In genomic region chr15:77336968-77337341, GRCm38 (mm10) we compare ENCODE assay signal across 8 mouse cellular contexts. TPM values are rescaled to one million over a fixed set of nuclear protein-coding genes. Genes with fewer than 3 reads are reported as not detected.
DNase-seq lines count a peak whose midpoint lies in the region; ATAC-seq and TF ChIP-seq lines count a peak whose summit lies in the region.

No protein-coding gene starts in this region.

- WGBS in lung, embryonic 16.5 days, result 44% methylated on average over 9 of the region's 9 CpGs
- 47% methylated on average over 9 of the region's 9 CpGs for WGBS in lung, adult 2 months
- WGBS in forebrain, embryonic 14.5 days, result 48% methylated on average over 9 of the region's 9 CpGs
- WGBS in limb, embryonic 15.5 days, result 34% methylated on average over 9 of the region's 9 CpGs
- 45% methylated on average over 9 of the region's 9 CpGs for WGBS in stomach, embryonic 15.5 days

- H3K9me3 ChIP-seq in lung, embryonic 16.5 days (ENCODE audit: control insufficient read depth, low read length), result no peaks in the 10 kb centered on the region
- H3K9me3 ChIP-seq in forebrain, embryonic 14.5 days (replicated peaks; ENCODE audit: control insufficient read depth, low read length), result no peaks in the 10 kb centered on the region
- no peaks in the 10 kb centered on the region for H3K9me3 ChIP-seq in limb, embryonic 15.5 days
- no peaks in the 10 kb centered on the region for H3K9me3 ChIP-seq in stomach, embryonic 15.5 days

- no peaks in the 10 kb centered on the region for H3K27me3 ChIP-seq in lung, embryonic 16.5 days (ENCODE audit: control insufficient read depth, insufficient read depth, low read depth, low read length)
- H3K27me3 ChIP-seq in forebrain, embryonic 14.5 days (replicated peaks; ENCODE audit: control insufficient read depth, insufficient read depth, low read length), result no peaks in the 10 kb centered on the region
- no peaks in the 10 kb centered on the region for H3K27me3 ChIP-seq in limb, embryonic 15.5 days
- no peaks in the 10 kb centered on the region for H3K27me3 ChIP-seq in stomach, embryonic 15.5 days (replicated peaks)

- H3K4me3 ChIP-seq in lung, embryonic 16.5 days (ENCODE audit: low read length), result peak overlapping the region; percentile 43
- no peak overlapping the region for H3K4me3 ChIP-seq in lung, adult 2 months (replicated peaks; ENCODE audit: extremely low read depth, low read depth, low read length)
- no peak overlapping the region for H3K4me3 ChIP-seq in forebrain, embryonic 14.5 days (ENCODE audit: low read depth, low read length)
- peak overlapping the region; percentile 26 for H3K4me3 ChIP-seq in limb, embryonic 15.5 days
- peak overlapping the region; percentile 34; the same call in 1 of the 2 replicates for H3K4me3 ChIP-seq in stomach, embryonic 15.5 days (replicated peaks)

- no peak for DNase-seq in lung, adult 2 months
- no peak for DNase-seq in forebrain, embryonic 14.5 days (ENCODE audit: low spot score)
- DNase-seq in left cerebral cortex, adult 9 months (ENCODE audit: low spot score in 2 of 2), result no peak
- no peak for DNase-seq in yolk sac, embryonic 10.5 days (ENCODE audit: low spot score)

- H3K9ac ChIP-seq in lung, embryonic 16.5 days (ENCODE audit: low read length), result peak overlapping the region; percentile 57
- H3K9ac ChIP-seq in forebrain, embryonic 14.5 days (ENCODE audit: low read length), result peak overlapping the region; percentile 43
- H3K9ac ChIP-seq in limb, embryonic 15.5 days, result no peak overlapping the region
- H3K9ac ChIP-seq in stomach, embryonic 15.5 days, result no peak overlapping the region

- TF ChIP-seq CTCF in lung, adult 2 months (IDR thresholded peaks at IDR 0.05; ENCODE audit: insufficient read depth, low read length), result no peak

- H3K36me3 ChIP-seq in lung, embryonic 16.5 days (ENCODE audit: control insufficient read depth, insufficient read depth, low read length), result no peaks in the 10 kb centered on the region
- H3K36me3 ChIP-seq in forebrain, embryonic 14.5 days (ENCODE audit: control insufficient read depth, insufficient read depth, low read length), result no peaks in the 10 kb centered on the region
- no peaks in the 10 kb centered on the region for H3K36me3 ChIP-seq in limb, embryonic 15.5 days
- no peaks in the 10 kb centered on the region for H3K36me3 ChIP-seq in stomach, embryonic 15.5 days

- peaks cover 9% of the 10 kb centered on the region; the same call in 1 of the 2 replicates for H3K4me1 ChIP-seq in lung, embryonic 16.5 days (replicated peaks; ENCODE audit: control insufficient read depth, insufficient read depth, low read length)
- peaks cover 10% of the 10 kb centered on the region; the same call in 1 of the 2 replicates for H3K4me1 ChIP-seq in lung, adult 2 months (ENCODE audit: control insufficient read depth, insufficient read depth, low read length)
- H3K4me1 ChIP-seq in forebrain, embryonic 14.5 days (ENCODE audit: control insufficient read depth, insufficient read depth, low read length), result no peaks in the 10 kb centered on the region
- peaks cover 27% of the 10 kb centered on the region for H3K4me1 ChIP-seq in limb, embryonic 15.5 days
- H3K4me1 ChIP-seq in stomach, embryonic 15.5 days, result peaks cover 16% of the 10 kb centered on the region

- H3K27ac ChIP-seq in lung, embryonic 16.5 days (ENCODE audit: low read length), result peak overlapping the region; percentile 41; the same call in 1 of the 2 replicates
- H3K27ac ChIP-seq in forebrain, embryonic 14.5 days (ENCODE audit: low read depth, low read length), result no peak overlapping the region
- peak overlapping the region; percentile 88 for H3K27ac ChIP-seq in limb, embryonic 15.5 days
- peak overlapping the region; percentile 76 for H3K27ac ChIP-seq in stomach, embryonic 15.5 days

- TF ChIP-seq POLR2A in lung, adult 2 months (IDR thresholded peaks at IDR 0.05; ENCODE audit: borderline replicate concordance, extremely low read depth, low read depth, low read length), result no peak

- peak overlapping the region; percentile 59 for H3K4me2 ChIP-seq in lung, embryonic 16.5 days (ENCODE audit: low read depth, low read length)
- peak overlapping the region; percentile 43 for H3K4me2 ChIP-seq in forebrain, embryonic 14.5 days (ENCODE audit: low read length)
- peak overlapping the region; percentile 47 for H3K4me2 ChIP-seq in limb, embryonic 15.5 days
- H3K4me2 ChIP-seq in stomach, embryonic 15.5 days, result peak overlapping the region; percentile 53

- ATAC-seq in lung, embryonic 16.5 days (ENCODE audit: low read depth), result peak; percentile 16
- 0 out of 2 replicates have a peak, but pooled peaks have one; percentile 49 for ATAC-seq in forebrain, embryonic 14.5 days
- no peak for ATAC-seq in limb, embryonic 15.5 days (ENCODE audit: insufficient number of reproducible peaks, low FRiP score, low TSS enrichment, low read depth)
- ATAC-seq in stomach, embryonic 15.5 days (ENCODE audit: insufficient read depth, low FRiP score, low read depth), result no peak
- no peak for ATAC-seq in granulocyte monocyte progenitor cell, adult 5-6 weeks (replicated peaks; ENCODE audit: poor library complexity, severe bottlenecking)

RNA-seq across cellular contexts. Expression of gene Rbfox2, which starts 30.2 kb away (rescaled TPM):
- 39.1 and 41.9 TPM in 2 replicates for polyA plus RNA-seq in lung, embryonic 16.5 days (2015; fragmentation: Nextera tagmentation; extraction: Ambion mirVana)
- 65.0 and 72.0 TPM in 2 replicates for polyA plus RNA-seq in lung, adult 2 months (2012; rRNA removed)
- polyA plus RNA-seq in forebrain, embryonic 14.5 days (2014; fragmentation: Nextera tagmentation; extraction: Ambion mirVana), result 186 and 229 TPM in 2 replicates
- 73.2 and 76.6 TPM in 2 replicates for polyA plus RNA-seq in limb, embryonic 15.5 days (2015; fragmentation: Nextera tagmentation; extraction: Ambion mirVana)
- 54.2 and 56.8 TPM in 2 replicates for polyA plus RNA-seq in stomach, embryonic 15.5 days (2015; fragmentation: Nextera tagmentation; extraction: Ambion mirVana)
- 0.19 and 0.24 TPM in 2 replicates for total RNA-seq in granulocyte monocyte progenitor cell, adult 5-6 weeks (2014; fragmentation: Nextera tagmentation)
- total RNA-seq in granulocyte monocyte progenitor cell, adult 5-6 weeks (2017), result 2.8 and 3.6 TPM in 2 replicates

Comparison
In these comparisons a context has a peak if more than half of its experiments do, and no peak if none do; other contexts are left out.
1. H3K4me3 ChIP-seq: peak in lung, embryonic 16.5 days (single experiment), limb, embryonic 15.5 days (single experiment) and stomach, embryonic 15.5 days (single experiment); none in lung, adult 2 months (single experiment) and forebrain, embryonic 14.5 days (single experiment).
2. ATAC-seq: peak in lung, embryonic 16.5 days (single experiment) and forebrain, embryonic 14.5 days (single experiment); none in limb, embryonic 15.5 days (single experiment), stomach, embryonic 15.5 days (single experiment) and granulocyte monocyte progenitor cell, adult 5-6 weeks (single experiment).
3. H3K9ac ChIP-seq: peak in lung, embryonic 16.5 days (single experiment) and forebrain, embryonic 14.5 days (single experiment); none in limb, embryonic 15.5 days (single experiment) and stomach, embryonic 15.5 days (single experiment).
4. Peak in every context shown above with its lines, with median percentiles within 50 percentile points of each other: H3K4me2 ChIP-seq.